In the genomic region with DNA sequence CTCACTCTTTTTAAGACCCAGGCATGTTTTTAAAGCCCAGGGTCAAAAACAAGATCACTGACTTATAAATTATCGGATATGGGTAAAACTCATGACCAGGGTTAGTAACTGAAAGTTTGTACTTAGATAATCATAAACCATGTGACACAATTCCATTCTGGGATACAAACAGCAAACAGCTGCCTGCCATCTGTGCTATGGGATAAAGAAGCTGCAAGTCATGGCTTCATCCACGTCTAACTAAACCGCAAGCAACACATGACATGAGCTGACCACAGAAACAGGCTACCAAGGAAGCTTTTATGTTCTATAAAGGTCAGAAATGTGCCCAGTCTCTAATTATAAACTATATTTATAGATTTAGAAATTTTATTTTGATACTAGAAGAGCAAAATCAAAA, we compare ENCODE assay signal across 26 mouse cellular contexts. TPM values are rescaled to one million over a fixed set of nuclear protein-coding genes. Genes with fewer than 3 reads are reported as not detected.
DNase-seq lines count a peak whose midpoint lies in the region; ATAC-seq and TF ChIP-seq lines count a peak whose summit lies in the region.
"Had no signal": no experiment of that assay in that cellular context is flagged by ENCODE, and none has a peak within 500 bp of the region (broad histone marks: within the 10 kb centered on the region; RNA-seq: fewer than 3 reads in every experiment).

No protein-coding gene starts in this region.

- no peak for TF ChIP-seq CTCF in liver, postnatal 0 days (IDR thresholded peaks at IDR 0.05; ENCODE audit: low read depth)

- no peak for ATAC-seq in kidney, embryonic 15.5 days (replicated peaks; ENCODE audit: low FRiP score)
- ATAC-seq in common myeloid progenitor, adult 5-6 weeks (replicated peaks; ENCODE audit: low read depth, poor library complexity, severe bottlenecking): peak; percentile 90
- peak; percentile 36 for ATAC-seq in liver, postnatal 0 days
- ATAC-seq in hindbrain, embryonic 12.5 days (ENCODE audit: low FRiP score): no peak
- ATAC-seq: forebrain, embryonic 14.5 days; midbrain, embryonic 16.5 days had no signal

- 84% methylated on average over 3 of the region's 3 CpGs for WGBS in kidney, embryonic 15.5 days
- 80% methylated on average over 3 of the region's 3 CpGs for WGBS in liver, postnatal 0 days (ENCODE audit: insufficient replicate concordance)
- 92% methylated on average over 3 of the region's 3 CpGs for WGBS in hindbrain, embryonic 12.5 days

- H3K4me3 ChIP-seq in kidney, embryonic 15.5 days (replicated peaks): no peak overlapping the region
- H3K4me3 ChIP-seq in liver, postnatal 0 days (ENCODE audit: low read depth, low read length): no peak overlapping the region
- no peak overlapping the region for H3K4me3 ChIP-seq in hindbrain, embryonic 12.5 days
- H3K4me3 ChIP-seq: heart, embryonic 15.5 days; hindbrain, embryonic 15.5 days; neural tube, embryonic 12.5 days had no signal

- no peak overlapping the region for H3K27ac ChIP-seq in kidney, embryonic 15.5 days
- no peak overlapping the region for H3K27ac ChIP-seq in liver, postnatal 0 days (ENCODE audit: low read depth)
- H3K27ac ChIP-seq in hindbrain, embryonic 12.5 days: no peak overlapping the region
- H3K27ac ChIP-seq: heart, embryonic 15.5 days; hindbrain, embryonic 15.5 days; neural tube, embryonic 12.5 days had no signal

- peaks cover 83% of the 10 kb centered on the region for H3K36me3 ChIP-seq in kidney, embryonic 15.5 days
- peaks cover 76% of the 10 kb centered on the region for H3K36me3 ChIP-seq in liver, postnatal 0 days (replicated peaks; ENCODE audit: insufficient read depth, low read length)
- H3K36me3 ChIP-seq in hindbrain, embryonic 12.5 days: peaks cover 52% of the 10 kb centered on the region

- intact Hi-C loops in heart, postnatal 14 days (cut with DNase I): no loop called here

- no peak overlapping the region for H3K4me2 ChIP-seq in kidney, embryonic 15.5 days
- no peak overlapping the region for H3K4me2 ChIP-seq in liver, postnatal 0 days (ENCODE audit: low read depth, low read length)
- H3K4me2 ChIP-seq in hindbrain, embryonic 12.5 days (replicated peaks): no peak overlapping the region
- H3K4me2 ChIP-seq: heart, embryonic 15.5 days; hindbrain, embryonic 15.5 days; lung, embryonic 14.5 days; midbrain, embryonic 11.5 days; neural tube, embryonic 12.5 days had no signal

- H3K4me1 ChIP-seq in kidney, embryonic 15.5 days: no peaks in the 10 kb centered on the region
- no peaks in the 10 kb centered on the region for H3K4me1 ChIP-seq in liver, postnatal 0 days (ENCODE audit: insufficient read depth)
- H3K4me1 ChIP-seq in hindbrain, embryonic 12.5 days: no peaks in the 10 kb centered on the region
- H3K4me1 ChIP-seq: heart, embryonic 15.5 days; hindbrain, embryonic 15.5 days; neural tube, embryonic 12.5 days had no signal

- DNase-seq in heart, adult 8-10 months (ENCODE audit: low spot score): peak; percentile 17
- no peak for DNase-seq in heart, postnatal 14 days
- peak; percentile 46 for DNase-seq in kidney, postnatal 14 days
- DNase-seq in liver, postnatal 0 days: no peak
- no peak for DNase-seq in adrenal gland, postnatal 25 days
- DNase-seq: adrenal gland, postnatal 36 days; B cell, adult 2 months; cerebellum, adult 18-20 months; cerebellum, postnatal 10 days; gastrocnemius, postnatal 36 days; layer of hippocampus, postnatal 36 days; left cerebral cortex, postnatal 4 days; lung, embryonic 14.5 days; lung, postnatal 14 days; right cerebral cortex, adult 18-20 months; thymus, postnatal 4 days had no signal

- TF ChIP-seq EP300 in liver, postnatal 0 days (IDR thresholded peaks at IDR 0.05; ENCODE audit: low read depth): peak; percentile 76

- no peaks in the 10 kb centered on the region for H3K27me3 ChIP-seq in kidney, embryonic 15.5 days
- H3K27me3 ChIP-seq in liver, postnatal 0 days (ENCODE audit: insufficient read depth, low read length): no peaks in the 10 kb centered on the region
- H3K27me3 ChIP-seq in hindbrain, embryonic 12.5 days: no peaks in the 10 kb centered on the region
- H3K27me3 ChIP-seq: heart, embryonic 15.5 days; hindbrain, embryonic 15.5 days; neural tube, embryonic 12.5 days had no signal

- H3K9ac ChIP-seq in kidney, embryonic 15.5 days: no peak overlapping the region
- H3K9ac ChIP-seq in liver, postnatal 0 days (replicated peaks): no peak overlapping the region
- no peak overlapping the region for H3K9ac ChIP-seq in hindbrain, embryonic 12.5 days
- H3K9ac ChIP-seq: heart, embryonic 15.5 days; hindbrain, embryonic 15.5 days; lung, embryonic 14.5 days; neural tube, embryonic 12.5 days had no signal

- no peaks in the 10 kb centered on the region for H3K9me3 ChIP-seq in kidney, embryonic 15.5 days (replicated peaks)
- H3K9me3 ChIP-seq in liver, postnatal 0 days (ENCODE audit: low read length): no peaks in the 10 kb centered on the region
- H3K9me3 ChIP-seq in hindbrain, embryonic 12.5 days (replicated peaks): no peaks in the 10 kb centered on the region
- H3K9me3 ChIP-seq: heart, embryonic 15.5 days; hindbrain, embryonic 15.5 days; neural tube, embryonic 12.5 days had no signal

RNA-seq across cellular contexts. Expression of gene Cdc42, which starts 31.0 kb away (rescaled TPM):
- total RNA-seq in heart, adult 8-10 months (2022): 100 to 1,000 TPM; 121 to 145 (median 138) TPM
- total RNA-seq in heart, postnatal 14 days (2021): 100 to 1,000 TPM; 182 to 187 TPM
- 678 and 694 TPM in 2 replicates for polyA plus RNA-seq in kidney, embryonic 15.5 days (2015; fragmentation: Nextera tagmentation; extraction: Ambion mirVana)
- total RNA-seq in common myeloid progenitor, adult 5-6 weeks (2017): 481 and 507 TPM in 2 replicates
- 216 and 227 TPM in 2 replicates for polyA plus RNA-seq in liver, postnatal 0 days (2015; fragmentation: Nextera tagmentation; extraction: Ambion mirVana)
- 666 and 694 TPM in 2 replicates for polyA plus RNA-seq in hindbrain, embryonic 12.5 days (2016; fragmentation: Nextera tagmentation; extraction: Ambion mirVana)
- total RNA-seq in adrenal gland, postnatal 25 days (2021): 429 and 434 TPM in 2 replicates

RNA-seq across cellular contexts. Expression of gene Wnt4, which starts 49.2 kb away (rescaled TPM):
- total RNA-seq in heart, adult 8-10 months (2022): under 1 TPM; 0.09 to 0.25 (median 0.15) TPM
- under 1 TPM; 0.55 to 0.61 TPM for total RNA-seq in heart, postnatal 14 days (2021)
- polyA plus RNA-seq in kidney, embryonic 15.5 days (2015; fragmentation: Nextera tagmentation; extraction: Ambion mirVana): 10.6 and 10.9 TPM in 2 replicates
- not detected in 2 replicates for total RNA-seq in common myeloid progenitor, adult 5-6 weeks (2017)
- polyA plus RNA-seq in liver, postnatal 0 days (2015; fragmentation: Nextera tagmentation; extraction: Ambion mirVana): 5.1 and 5.7 TPM in 2 replicates
- 3.7 and 5.0 TPM in 2 replicates for polyA plus RNA-seq in hindbrain, embryonic 12.5 days (2016; fragmentation: Nextera tagmentation; extraction: Ambion mirVana)
- total RNA-seq in adrenal gland, postnatal 25 days (2021): 84.6 and 96.5 TPM in 2 replicates
- total RNA-seq: hematopoietic stem cell, adult 5-6 weeks had no signal

Comparison
In these comparisons a context has a peak if more than half of its experiments do, and no peak if none do; other contexts are left out.
1. DNase-seq: peak in heart, adult 8-10 months (single experiment) and kidney, postnatal 14 days (single experiment); none in heart, postnatal 14 days (0 of 2), liver, postnatal 0 days (single experiment) and adrenal gland, postnatal 25 days (single experiment).
2. ATAC-seq: peak in common myeloid progenitor, adult 5-6 weeks (single experiment) and liver, postnatal 0 days (single experiment); none in kidney, embryonic 15.5 days (single experiment) and hindbrain, embryonic 12.5 days (single experiment).
3. RNA of gene Wnt4, which starts 49.2 kb away (total RNA-seq): 84.6 to 96.5 TPM in adrenal gland, postnatal 25 days; 0.55 to 0.61 TPM in heart, postnatal 14 days, 0.09 to 0.25 TPM in heart, adult 8-10 months and not detected in common myeloid progenitor, adult 5-6 weeks; every median in the first group is over 10 times any median in the second.